10 mouse cellular contexts compared by ENCODE assay signal in the genomic region with DNA sequence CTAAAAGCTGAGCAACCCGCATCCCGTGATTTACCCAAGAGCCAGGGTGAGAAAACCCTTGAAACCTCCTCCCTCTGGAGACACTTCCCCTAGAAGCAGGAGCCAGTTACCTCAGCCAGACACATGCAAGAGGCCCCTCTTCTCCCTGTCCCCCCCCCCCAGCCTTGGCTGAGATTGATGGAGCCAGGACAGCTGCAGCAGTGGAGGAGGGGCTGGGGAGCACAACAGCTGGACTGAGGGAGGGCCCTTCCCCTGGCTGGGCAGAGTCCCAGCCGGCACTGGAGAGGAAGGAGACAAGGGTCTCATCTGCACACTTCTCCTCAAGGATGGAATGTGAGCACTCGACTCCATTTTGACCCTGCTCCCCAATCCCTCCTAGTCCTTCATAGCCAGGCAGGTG.
DNase-seq lines count a peak whose midpoint lies in the region; ATAC-seq and TF ChIP-seq lines count a peak whose summit lies in the region.
"Had no signal": no experiment of that assay in that cellular context is flagged by ENCODE, and none has a peak within 500 bp of the region (broad histone marks: within the 10 kb centered on the region; RNA-seq: fewer than 3 reads in every experiment).

No protein-coding gene starts in this region.

- TF ChIP-seq EP300 in heart, postnatal 0 days (IDR thresholded peaks at IDR 0.05; ENCODE audit: low read depth), result no peak

- H3K27ac ChIP-seq in lung, embryonic 14.5 days (ENCODE audit: low read depth), result peak overlapping the region; percentile 21; the same call in 1 of the 2 replicates
- H3K27ac ChIP-seq in heart, postnatal 0 days (ENCODE audit: low read depth), result no peak overlapping the region
- H3K27ac ChIP-seq in stomach, embryonic 14.5 days (ENCODE audit: low read length), result peak overlapping the region; percentile 67; the same call in 1 of the 2 replicates
- H3K27ac ChIP-seq in left cerebral cortex, adult 2 months, result no peak overlapping the region

- intact Hi-C loops in gastrocnemius, postnatal 36 days (cut with DNase I), result no loop called here
- intact Hi-C loops in left cerebral cortex, adult 2 months (cut with DNase I), result loop anchor here (5.0 kb wide), 1 partner anchor 41 kb away; no protein-coding TSS in a partner anchor

- no peak overlapping the region for H3K4me3 ChIP-seq in lung, embryonic 14.5 days (ENCODE audit: low read depth, low read length)
- no peak overlapping the region for H3K4me3 ChIP-seq in heart, postnatal 0 days (ENCODE audit: low read depth, low read length)
- H3K4me3 ChIP-seq in stomach, embryonic 14.5 days (ENCODE audit: low read depth, low read length), result no peak overlapping the region
- no peak overlapping the region for H3K4me3 ChIP-seq in left cerebral cortex, adult 2 months
- H3K4me3 ChIP-seq: megakaryocyte, embryonic 14.5 days had no signal

- peaks cover 9% of the 10 kb centered on the region; the same call in 1 of the 2 replicates for H3K36me3 ChIP-seq in lung, embryonic 14.5 days (ENCODE audit: insufficient read depth)
- peaks cover 16% of the 10 kb centered on the region for H3K36me3 ChIP-seq in heart, postnatal 0 days (replicated peaks; ENCODE audit: control insufficient read depth, insufficient read depth, low read length)
- no peaks in the 10 kb centered on the region; the same call in none of the 2 replicates for H3K36me3 ChIP-seq in stomach, embryonic 14.5 days (ENCODE audit: control insufficient read depth, insufficient read depth, low read length)

- 6% methylated on average over 4 of the region's 4 CpGs for WGBS in lung, embryonic 14.5 days
- WGBS in heart, postnatal 0 days, result 40% methylated on average over 4 of the region's 4 CpGs
- 25% methylated on average over 4 of the region's 4 CpGs for WGBS in stomach, embryonic 14.5 days

- no peak overlapping the region for H3K9ac ChIP-seq in lung, embryonic 14.5 days
- 0 out of 2 replicates have a peak overlapping the region, but pooled peaks have one; percentile 18 for H3K9ac ChIP-seq in heart, postnatal 0 days (replicated peaks; ENCODE audit: low read depth, low read length)
- no peak overlapping the region for H3K9ac ChIP-seq in stomach, embryonic 14.5 days (replicated peaks; ENCODE audit: low read depth, low read length)

- H3K27me3 ChIP-seq in lung, embryonic 14.5 days (ENCODE audit: insufficient read depth, low read length), result no peaks in the 10 kb centered on the region
- no peaks in the 10 kb centered on the region for H3K27me3 ChIP-seq in heart, postnatal 0 days (ENCODE audit: control insufficient read depth, insufficient read depth, low read length)
- no peaks in the 10 kb centered on the region for H3K27me3 ChIP-seq in stomach, embryonic 14.5 days (ENCODE audit: control insufficient read depth, insufficient read depth, low read length)

- no peak for TF ChIP-seq CTCF in lung, embryonic 14.5 days (IDR thresholded peaks at IDR 0.05; ENCODE audit: low read depth)
- no peak for TF ChIP-seq CTCF in heart, postnatal 0 days (IDR thresholded peaks at IDR 0.05; ENCODE audit: low read depth)
- no peak for TF ChIP-seq CTCF in left cerebral cortex, adult 2 months (IDR thresholded peaks at IDR 0.05)

- no peaks in the 10 kb centered on the region for H3K9me3 ChIP-seq in lung, embryonic 14.5 days (ENCODE audit: low read depth, low read length)
- H3K9me3 ChIP-seq in heart, postnatal 0 days (replicated peaks; ENCODE audit: control insufficient read depth, low read length), result no peaks in the 10 kb centered on the region
- no peaks in the 10 kb centered on the region for H3K9me3 ChIP-seq in stomach, embryonic 14.5 days (ENCODE audit: control insufficient read depth, low read depth, low read length)
- H3K9me3 ChIP-seq: megakaryocyte, embryonic 14.5 days had no signal

- H3K4me1 ChIP-seq in lung, embryonic 14.5 days (ENCODE audit: insufficient read depth), result peaks cover 50% of the 10 kb centered on the region
- H3K4me1 ChIP-seq in heart, postnatal 0 days (ENCODE audit: control insufficient read depth, insufficient read depth), result peaks cover 65% of the 10 kb centered on the region
- H3K4me1 ChIP-seq in stomach, embryonic 14.5 days (ENCODE audit: control insufficient read depth, insufficient read depth, low read length), result peaks cover 47% of the 10 kb centered on the region

- H3K4me2 ChIP-seq in lung, embryonic 14.5 days, result no peak overlapping the region
- H3K4me2 ChIP-seq in heart, postnatal 0 days (ENCODE audit: low read depth, low read length), result no peak overlapping the region
- H3K4me2 ChIP-seq in stomach, embryonic 14.5 days (replicated peaks; ENCODE audit: low read depth, low read length), result no peak overlapping the region

- peak; percentile 87 for ATAC-seq in lung, embryonic 14.5 days (ENCODE audit: insufficient read depth)
- peak; percentile 12; the same call in 1 of the 2 replicates for ATAC-seq in heart, postnatal 0 days (ENCODE audit: insufficient read depth, low read depth)
- ATAC-seq in stomach, embryonic 14.5 days (ENCODE audit: insufficient number of reproducible peaks, insufficient read depth, low FRiP score, low read depth), result peak; percentile 83

- DNase-seq in gastrocnemius, adult 18-20 months (ENCODE audit: low spot score), result peak; percentile 32
- DNase-seq in gastrocnemius, postnatal 36 days, result no peak
- peak; percentile 80 for DNase-seq in lung, embryonic 14.5 days
- DNase-seq in lung, postnatal 36 days, result no peak
- DNase-seq in heart, postnatal 0 days (ENCODE audit: low spot score), result no peak
- DNase-seq in spleen, postnatal 4 days (ENCODE audit: low spot score in 2 of 2), result no peak
- DNase-seq in left cerebral cortex, adult 2 months (ENCODE audit: extremely low spot score in 1 of 2, low spot score in 2 of 2), result no peak
- DNase-seq: B cell, adult 2 months had no signal

Comparison
In these comparisons a context has a peak if more than half of its experiments do, and no peak if none do; other contexts are left out.
1. DNase-seq: peak in gastrocnemius, adult 18-20 months (single experiment) and lung, embryonic 14.5 days (single experiment); none in gastrocnemius, postnatal 36 days (0 of 2), lung, postnatal 36 days (single experiment), heart, postnatal 0 days (single experiment), spleen, postnatal 4 days (0 of 2) and left cerebral cortex, adult 2 months (0 of 2).
2. ATAC-seq: peak in every context shown above with its lines; median percentile 87 in lung, embryonic 14.5 days; 83 in stomach, embryonic 14.5 days; 12 in heart, postnatal 0 days.
3. H3K27ac ChIP-seq: peak in lung, embryonic 14.5 days (single experiment) and stomach, embryonic 14.5 days (single experiment); none in heart, postnatal 0 days (single experiment) and left cerebral cortex, adult 2 months (single experiment).